Mouse (Mus musculus) hindbrain, embryonic 11.5 days (tissue): Measurements from ENCODE around the gene Mtnr1b. TPM values are rescaled to one million over a fixed set of nuclear protein-coding genes. Genes with fewer than 3 reads are reported as not detected.
"Not testable (repeated sequence)": the region's sequence is repeated elsewhere in the genome, so short reads cannot be mapped to it uniquely, and the experiment has no call there.

Experiments
- ATAC-seq: fragments of 200-750 bp; cut with Nextera tagmentation; 2 replicates; pipeline ENCODE4 v1.8.0; 2017; ENCODE audit warnings: mild to moderate bottlenecking, moderate TSS enrichment, moderate library complexity; ENCODE audit not compliant: low FRiP score
- DNase-seq: peaks from one replicate; pipeline ENCODE4 v3.0.0-alpha.2; 2015; ENCODE audit warnings: low spot score
- H3K27ac ChIP-seq: fragments of 300-500 bp; sonication (generic); 2 replicates; pipeline ENCODE4 v1.5.1; 2014; ENCODE audit warnings: mild to moderate bottlenecking, low read depth, low read length
- H3K27me3 ChIP-seq: fragments of 300-500 bp; sonication (generic); 2 replicates; pipeline ENCODE4 v1.6.1; 2014; ENCODE audit warnings: mild to moderate bottlenecking, low read length, moderate library complexity, mixed read lengths; ENCODE audit not compliant: control insufficient read depth, insufficient read depth
- H3K36me3 ChIP-seq: fragments of 300-500 bp; sonication (generic); 2 replicates; pipeline ENCODE4 v1.6.1; 2014; ENCODE audit warnings: mild to moderate bottlenecking, low read length, moderate library complexity, mixed read lengths; ENCODE audit not compliant: control insufficient read depth, insufficient read depth
- H3K4me1 ChIP-seq: fragments of 300-500 bp; sonication (generic); replicated peaks from 2 replicates; pipeline ENCODE4 v1.6.1; 2014; ENCODE audit warnings: low read length, mixed read lengths; ENCODE audit not compliant: control insufficient read depth, insufficient read depth
- H3K4me2 ChIP-seq: fragments of 300-500 bp; sonication (generic); replicated peaks from 2 replicates; pipeline ENCODE4 v1.6.1; 2014; ENCODE audit warnings: mild to moderate bottlenecking, low read depth, low read length
- H3K4me3 ChIP-seq: fragments of 300-500 bp; sonication (generic); 2 replicates; pipeline ENCODE4 v1.5.1; 2014; ENCODE audit warnings: low read depth, low read length
- H3K9ac ChIP-seq: fragments of 300-500 bp; sonication (generic); 2 replicates; pipeline ENCODE4 v1.6.1; 2014; ENCODE audit warnings: low read depth, low read length
- H3K9me3 ChIP-seq: fragments of 300-500 bp; sonication (generic); 2 replicates; pipeline ENCODE4 v1.6.1; 2016; ENCODE audit warnings: low read length; ENCODE audit not compliant: control insufficient read depth
- WGBS: fragments of 180-500 bp; shearing (Covaris S2); extraction: QIAGEN DNeasy Blood & Tissue Kit; methylation state at CpG from one replicate; pipeline ENCODE4 v1.1.7; 2014; 5-methylcytosine and 5-hydroxymethylcytosine counted together
- polyA plus RNA-seq: library from polyadenylated mRNA; unstranded; fragments of >200 nt; fragmentation: Nextera tagmentation; extraction: Ambion mirVana; gene quantifications from 2 replicates; pipeline ENCODE4 v1.2.1, GENCODE M21; 2014

Mtnr1b gene
- polyA plus RNA-seq, 1 experiment from 2014 or later: not detected

- not testable (repeated sequence) for H3K9me3 ChIP-seq, H3K9ac ChIP-seq, H3K36me3 ChIP-seq, H3K4me2 ChIP-seq, H3K27ac ChIP-seq, H3K4me1 ChIP-seq, ATAC-seq, H3K27me3 ChIP-seq, DNase-seq, H3K4me3 ChIP-seq
- whole genome bisulfite sequencing: 94% methylated on average over 4 of the region's 4 CpGs
Measured at GRCm38 (mm10) chr9:15844936-15845335, 29.4 kb downstream of the Mtnr1b start.

DNA sequence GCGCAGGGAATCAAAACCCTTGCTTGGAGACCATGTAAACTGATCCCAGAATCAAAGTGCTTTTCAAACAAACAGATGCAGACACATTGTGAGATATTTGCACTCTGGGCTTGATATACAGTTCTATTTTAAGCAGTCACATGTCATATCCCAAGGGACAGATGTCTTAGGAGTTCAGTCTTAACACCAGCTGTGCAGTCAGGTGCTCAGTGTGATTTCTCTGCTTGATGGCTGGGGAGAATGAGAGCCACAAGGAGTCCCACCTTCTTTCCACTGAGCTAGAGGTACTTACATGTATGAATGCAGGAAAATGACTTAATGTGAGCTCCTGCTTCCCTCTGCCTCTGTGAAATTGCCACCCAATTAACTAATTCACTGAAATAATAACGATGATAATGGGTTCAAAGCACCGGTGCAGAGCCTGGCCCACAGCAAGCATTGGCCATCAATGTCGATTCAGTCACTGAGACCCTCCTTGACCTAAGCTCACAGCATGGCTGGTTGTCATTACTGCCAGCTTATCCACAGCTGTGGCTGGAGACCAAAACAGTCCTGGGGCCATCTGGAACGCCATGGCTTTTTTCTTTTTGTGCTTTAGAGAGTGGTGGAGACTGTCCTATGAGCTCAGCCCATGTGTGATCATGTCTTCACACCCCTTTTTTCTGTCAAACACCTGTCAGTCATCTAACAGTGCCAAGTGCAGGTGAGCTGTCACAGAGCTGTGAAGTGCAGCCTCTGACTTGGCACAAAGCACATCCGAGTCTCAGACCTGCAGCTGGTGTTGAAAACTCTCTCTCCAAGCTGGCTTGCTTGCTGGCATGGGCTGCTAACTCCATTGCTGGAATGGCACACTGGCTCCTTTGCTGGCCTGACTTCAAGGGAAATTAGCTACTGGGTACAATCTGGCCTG, 61.1 kb downstream of the Mtnr1b start:
- Histone ChIP-seq H3K9me3 (no peaks in the 10 kb centered on the region), H3K4me1 (no peaks in the 10 kb centered on the region), H3K9ac (no peak overlapping the region), H3K27ac (no peak overlapping the region), H3K36me3 (no peaks in the 10 kb centered on the region), H3K4me3 (no peak overlapping the region), H3K4me2 (no peak overlapping the region), H3K27me3 (no peaks in the 10 kb centered on the region)
- no peak for ATAC-seq
- peak; percentile 4 for DNase-seq
- WGBS: 72% methylated on average over 6 of the region's 6 CpGs

- Histone ChIP-seq H3K4me1 (no peaks in the 10 kb centered on the region), H3K27me3 (no peaks in the 10 kb centered on the region), H3K4me2 (no peak overlapping the region), H3K27ac (no peak overlapping the region), H3K36me3 (no peaks in the 10 kb centered on the region), H3K4me3 (no peak overlapping the region), H3K9me3 (no peaks in the 10 kb centered on the region), H3K9ac (no peak overlapping the region)
- DNase-seq (no peak), ATAC-seq (no peak)
- WGBS: 84% methylated on average over 2 of the region's 2 CpGs
Measured at GRCm38 (mm10) chr9:15804296-15804695, 70.1 kb downstream of the Mtnr1b start.

GRCm38 (mm10) chr9:15802413-15803027, 71.8 kb downstream of the Mtnr1b start:
- no peak overlapping the region for H3K4me2 ChIP-seq
- H3K4me1 ChIP-seq: no peaks in the 10 kb centered on the region
- ATAC-seq: no peak
- no peaks in the 10 kb centered on the region for H3K27me3 ChIP-seq
- H3K36me3 ChIP-seq: no peaks in the 10 kb centered on the region
- H3K9ac ChIP-seq: no peak overlapping the region
- H3K27ac ChIP-seq: no peak overlapping the region
- no peak overlapping the region for H3K4me3 ChIP-seq
- H3K9me3 ChIP-seq: no peaks in the 10 kb centered on the region
- DNase-seq: no peak

DNA sequence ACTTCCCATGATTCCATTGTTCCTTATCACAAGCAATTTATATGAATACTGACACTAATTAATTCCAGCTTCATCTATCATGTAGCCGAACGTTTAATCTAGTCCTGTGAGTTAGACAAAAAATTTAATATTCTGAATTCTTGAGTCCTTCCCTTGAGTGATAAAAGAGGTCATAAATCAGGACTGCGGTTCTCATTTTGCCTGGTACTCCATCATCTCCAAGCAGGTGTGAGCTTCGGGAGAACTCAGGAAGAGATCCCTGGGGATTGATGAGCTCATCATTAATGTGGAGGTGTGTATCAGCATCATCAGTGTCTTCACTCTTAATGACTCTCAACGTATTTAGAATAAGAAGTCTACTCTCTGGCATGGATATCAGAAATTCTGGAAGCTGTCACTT, 74.0 kb downstream of the Mtnr1b start:
- H3K36me3 ChIP-seq: no peaks in the 10 kb centered on the region
- H3K4me2 ChIP-seq: no peak overlapping the region
- no peaks in the 10 kb centered on the region for H3K4me1 ChIP-seq
- DNase-seq: no peak
- no peaks in the 10 kb centered on the region for H3K9me3 ChIP-seq
- ATAC-seq: no peak
- no peak overlapping the region for H3K4me3 ChIP-seq
- H3K27me3 ChIP-seq: no peaks in the 10 kb centered on the region
- WGBS: 77% methylated on average over 5 of the region's 5 CpGs
- no peak overlapping the region for H3K27ac ChIP-seq
- H3K9ac ChIP-seq: no peak overlapping the region

- no peak overlapping the region for H3K27ac ChIP-seq
- no peaks in the 10 kb centered on the region for H3K27me3 ChIP-seq
- H3K9ac ChIP-seq: no peak overlapping the region
- no peak overlapping the region for H3K4me3 ChIP-seq
- H3K4me1 ChIP-seq: no peaks in the 10 kb centered on the region
- WGBS: 89% methylated on average over 6 of the region's 6 CpGs
- H3K36me3 ChIP-seq: no peaks in the 10 kb centered on the region
- no peaks in the 10 kb centered on the region for H3K9me3 ChIP-seq
- ATAC-seq: no peak
- DNase-seq: no peak
- no peak overlapping the region for H3K4me2 ChIP-seq
Measured at GRCm38 (mm10) chr9:15794408-15794807, 79.9 kb downstream of the Mtnr1b start.

DNA sequence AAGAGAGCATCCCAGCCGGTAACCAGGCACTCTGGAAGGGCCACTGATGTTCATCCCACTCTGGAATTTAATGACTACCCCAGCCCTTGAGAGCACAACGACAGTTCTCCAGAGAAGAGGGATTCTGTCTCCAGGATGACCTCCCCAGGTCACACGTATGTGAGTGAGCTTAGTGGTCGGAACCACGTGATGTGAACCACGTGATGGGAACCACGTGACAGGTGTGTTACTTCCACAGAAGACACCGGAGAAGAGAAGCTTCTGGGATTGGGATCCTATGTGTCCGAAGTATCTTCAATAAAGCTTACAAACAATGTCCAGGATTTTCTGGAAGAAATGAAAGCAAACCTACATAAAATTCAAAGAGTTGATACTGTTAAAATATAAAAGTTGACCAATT, 82.3 kb downstream of the Mtnr1b start:
- Histone ChIP-seq H3K9me3 (no peaks in the 10 kb centered on the region), H3K27me3 (no peaks in the 10 kb centered on the region), H3K4me2 (no peak overlapping the region), H3K4me1 (no peaks in the 10 kb centered on the region), H3K36me3 (no peaks in the 10 kb centered on the region), H3K27ac (no peak overlapping the region), H3K9ac (no peak overlapping the region), H3K4me3 (no peak overlapping the region)
- DNase-seq: no peak
- ATAC-seq: no peak
- WGBS: 91% methylated on average over 9 of the region's 9 CpGs

DNA sequence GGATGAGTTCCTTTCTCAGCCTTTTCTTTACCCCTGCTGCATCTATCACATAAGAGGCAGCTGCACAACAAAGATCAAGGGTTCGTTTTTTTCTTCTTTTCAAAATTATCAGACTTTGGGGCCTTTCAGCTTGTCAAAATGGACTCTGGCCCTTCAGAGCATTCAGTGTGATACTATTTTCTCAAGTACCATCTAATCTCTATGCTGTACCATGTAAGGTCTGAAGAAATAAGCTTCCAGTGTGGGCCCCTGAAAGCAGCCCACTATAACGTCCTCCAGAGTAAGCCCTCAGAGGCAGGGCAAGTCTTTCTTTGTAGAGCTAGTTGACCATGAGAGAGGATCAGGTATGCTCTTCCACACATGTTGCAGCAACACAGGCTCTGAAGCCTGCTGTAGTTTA, 87.7 kb downstream of the Mtnr1b start:
- Histone ChIP-seq H3K9me3 (no peaks in the 10 kb centered on the region), H3K4me3 (no peak overlapping the region), H3K27ac (no peak overlapping the region), H3K9ac (no peak overlapping the region), H3K4me2 (no peak overlapping the region), H3K4me1 (no peaks in the 10 kb centered on the region), H3K27me3 (no peaks in the 10 kb centered on the region), H3K36me3 (no peaks in the 10 kb centered on the region)
- no peak for DNase-seq
- ATAC-seq: no peak
- WGBS: 80% methylated on average over 2 of the region's 2 CpGs

GRCm38 (mm10) chr9:15786192-15786591, 88.2 kb downstream of the Mtnr1b start:
- Histone ChIP-seq H3K36me3 (no peaks in the 10 kb centered on the region), H3K4me1 (no peaks in the 10 kb centered on the region), H3K27me3 (no peaks in the 10 kb centered on the region), H3K4me2 (no peak overlapping the region), H3K4me3 (no peak overlapping the region), H3K9ac (no peak overlapping the region), H3K9me3 (no peaks in the 10 kb centered on the region), H3K27ac (no peak overlapping the region)
- 72% methylated on average over 3 of the region's 3 CpGs for WGBS
- no peak for ATAC-seq
- no peak for DNase-seq
